Mouse (Mus musculus): ENCODE results near the gene Psg23. TPM values are rescaled to one million over a fixed set of nuclear protein-coding genes. Genes with fewer than 3 reads are reported as not detected.
"Not testable (repeated sequence)": the region's sequence is repeated elsewhere in the genome, so short reads cannot be mapped to it uniquely, and the experiment has no call there.

Psg23 gene
- not detected for polyA plus RNA-seq (2017; shearing (Covaris generic))

DNA sequence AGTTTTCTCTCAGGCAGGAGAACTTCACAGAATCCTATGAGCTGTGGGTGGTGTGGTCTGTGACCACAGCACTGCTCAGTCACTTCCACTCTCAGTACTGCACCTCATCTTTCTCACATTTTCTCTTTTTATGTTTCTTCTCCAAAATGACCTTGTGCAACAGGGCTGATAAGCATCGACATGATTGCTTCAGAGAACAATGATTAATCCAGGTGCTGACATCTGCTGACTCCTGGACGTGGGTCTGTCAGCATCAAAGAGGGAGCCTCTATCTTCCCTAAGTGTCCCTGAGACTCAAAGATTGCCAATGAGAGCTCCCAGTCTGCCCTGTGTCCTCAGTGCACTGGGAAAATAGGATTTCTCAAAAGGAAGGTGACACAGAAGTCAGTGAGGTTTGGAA, at the start of gene Psg23:
TSS of gene Psg23 (minus strand) at position 101 of the 400 bp plus-strand sequence.
- ATAC-seq: not testable (repeated sequence)

DNA sequence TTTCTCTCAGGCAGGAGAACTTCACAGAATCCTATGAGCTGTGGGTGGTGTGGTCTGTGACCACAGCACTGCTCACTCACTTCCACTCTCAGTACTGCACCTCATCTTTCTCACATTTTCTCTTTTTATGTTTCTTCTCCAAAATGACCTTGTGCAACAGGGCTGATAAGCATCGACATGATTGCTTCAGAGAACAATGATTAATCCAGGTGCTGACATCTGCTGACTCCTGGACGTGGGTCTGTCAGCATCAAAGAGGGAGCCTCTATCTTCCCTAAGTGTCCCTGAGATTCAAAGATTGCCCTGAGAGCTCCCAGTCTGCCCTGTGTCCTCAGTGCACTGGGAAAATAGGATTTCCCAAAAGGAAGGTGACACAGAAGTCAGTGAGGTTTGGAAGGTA, 40.3 kb upstream of the Psg23 start, which contains the start of gene Psg21:
TSS of gene Psg21 (minus strand) at position 101 of the 400 bp plus-strand sequence.
- ATAC-seq: not testable (repeated sequence)

GRCm38 (mm10) chr7:18626921-18627320, 10.6 kb upstream of the Psg23 start:
- not testable (repeated sequence) for ATAC-seq

DNA sequence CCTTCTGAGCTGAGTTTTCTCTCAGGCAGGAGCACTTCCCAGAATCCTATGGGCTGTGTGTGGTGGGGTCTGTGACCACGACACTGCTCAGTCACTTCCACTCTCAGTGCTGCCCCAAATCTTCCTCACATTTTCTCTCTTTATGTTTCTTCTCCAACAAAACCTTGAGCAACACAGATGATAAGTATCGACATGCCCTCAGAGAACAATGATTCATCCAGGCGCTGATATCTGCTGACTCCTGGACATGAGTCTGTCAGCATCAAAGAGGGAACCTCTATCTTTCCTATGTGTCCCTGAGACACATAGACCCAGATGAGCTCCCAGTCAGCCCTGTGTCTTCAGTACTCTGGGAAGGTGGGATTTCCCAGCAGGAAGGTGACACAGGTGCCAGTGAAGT, 49.1 kb downstream of the Psg23 start, which contains the start of gene Psg27:
TSS of gene Psg27 (minus strand) at position 101 of the 400 bp plus-strand sequence.
- ATAC-seq: no peak

DNA sequence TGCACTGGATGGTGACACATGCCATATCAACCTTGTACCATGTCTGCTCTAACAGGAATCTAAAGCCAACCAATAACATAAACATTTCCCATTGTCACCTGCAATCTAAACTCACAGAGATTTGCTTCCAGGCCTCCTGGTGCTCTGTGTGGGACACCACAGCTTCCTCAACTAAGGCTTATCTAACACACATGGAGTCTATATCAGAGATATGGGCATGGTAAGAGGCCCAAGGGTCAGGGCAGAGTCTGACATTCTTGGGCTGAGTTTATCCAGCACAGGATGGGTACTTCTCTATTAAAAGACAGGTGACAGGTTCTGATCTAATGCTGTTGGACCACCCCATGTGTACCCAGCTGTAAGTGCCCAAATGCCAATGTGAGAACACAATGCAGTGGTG, 56.5 kb downstream of the Psg23 start:
- no peak for ATAC-seq

Other genes with a start within 250 kb of the Psg23 start
- gene Psg28, start 184.5 kb downstream of the Psg23 start, polyA plus RNA-seq (2017; shearing (Covaris generic)): not detected
- gene Psg26, start 132.3 kb downstream of the Psg23 start, polyA plus RNA-seq (2017; shearing (Covaris generic)): not detected
- gene Psg25, start 84.2 kb downstream of the Psg23 start, polyA plus RNA-seq (2017; shearing (Covaris generic)): not detected
- gene Psg27, start 49.2 kb downstream of the Psg23 start, polyA plus RNA-seq (2017; shearing (Covaris generic)): not detected
- gene Psg21, start 40.2 kb upstream of the Psg23 start, polyA plus RNA-seq (2017; shearing (Covaris generic)): not detected
- not detected for gene Psg20, start 69.7 kb upstream of the Psg23 start, polyA plus RNA-seq (2017; shearing (Covaris generic))
- not detected for gene Psg22, start 101.6 kb upstream of the Psg23 start, polyA plus RNA-seq (2017; shearing (Covaris generic))
- not detected for gene Psg19, start 182.0 kb upstream of the Psg23 start, polyA plus RNA-seq (2017; shearing (Covaris generic))
- gene Psg17, start 205.1 kb upstream of the Psg23 start, polyA plus RNA-seq (2017; shearing (Covaris generic)): not detected
- gene Mill2, start 223.5 kb upstream of the Psg23 start, polyA plus RNA-seq (2017; shearing (Covaris generic)): under 1 TPM; 0.57 to 0.67 (median 0.58) TPM